Mouse (Mus musculus) E14TG2a.4 (cell line): ENCODE measurements around the gene Rgs19.

Experiments
- H3K27me3 ChIP-seq: 2 replicates; pipeline ENCODE4 v1.6.1; 2014; ENCODE audit warnings: low read length, control low read depth; ENCODE audit not compliant: insufficient read depth
- H3K36me3 ChIP-seq: 2 replicates; pipeline ENCODE4 v1.6.1; 2014; ENCODE audit warnings: low read length, control low read depth; ENCODE audit not compliant: insufficient read depth
- H3K4me1 ChIP-seq: replicated peaks from 2 replicates; pipeline ENCODE4 v1.6.1; 2014; ENCODE audit warnings: low read depth, low read length, control low read depth
- H3K4me3 ChIP-seq: replicated peaks from 2 replicates; pipeline ENCODE4 v1.5.1; 2014; ENCODE audit warnings: mild to moderate bottlenecking, low read length
- H3K9me3 ChIP-seq: 2 replicates; pipeline ENCODE4 v1.6.1; 2014; ENCODE audit warnings: low read length, control low read depth
- CTCF ChIP-seq: conservative IDR thresholded peaks from 2 replicates; pipeline ENCODE4 v1.5.1; 2014; ENCODE audit warnings: low read length
- NANOG ChIP-seq: IDR thresholded peaks from 2 replicates; pipeline ENCODE4 v1.6.1; 2014; ENCODE audit warnings: borderline replicate concordance, low read length, mixed read lengths
- POU5F1 ChIP-seq: IDR thresholded peaks from 2 replicates; pipeline ENCODE4 v1.6.1; 2014; ENCODE audit warnings: low read length, borderline replicate concordance

Gene Rgs19

GRCm38 (mm10) chr2:181653523-181653922 lies 40.3 kb downstream of the Rgs19 start:
- TF ChIP-seq NANOG (no peak), POU5F1 (no peak), CTCF (no peak)
- Histone ChIP-seq H3K9me3 (no peaks in the 10 kb centered on the region), H3K4me3 (no peak overlapping the region), H3K36me3 (peaks cover 85% of the 10 kb centered on the region), H3K4me1 (peaks cover 27% of the 10 kb centered on the region), H3K27me3 (no peaks in the 10 kb centered on the region)

DNA sequence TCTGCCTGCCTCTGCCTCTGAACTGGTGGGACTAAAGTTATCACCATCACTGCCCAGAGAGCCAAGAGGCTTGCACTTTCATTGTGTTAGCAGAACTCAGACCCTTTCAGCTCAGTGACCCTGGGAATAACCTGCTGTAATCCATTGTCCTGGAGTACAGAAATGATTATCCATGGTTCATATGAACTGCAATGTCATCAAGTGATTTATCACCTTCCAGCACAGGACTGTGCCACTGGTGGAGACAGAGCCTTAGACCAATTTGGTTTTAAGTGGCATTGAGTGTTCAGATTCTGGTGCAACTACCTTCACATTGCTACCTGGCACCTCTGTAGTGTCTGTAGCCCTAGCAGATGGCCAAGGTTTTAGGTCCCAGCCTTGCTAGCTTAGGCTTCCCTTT lies 40.7 kb downstream of the Rgs19 start:
- Histone ChIP-seq H3K4me1 (peaks cover 22% of the 10 kb centered on the region), H3K27me3 (no peaks in the 10 kb centered on the region), H3K9me3 (no peaks in the 10 kb centered on the region), H3K36me3 (peaks cover 90% of the 10 kb centered on the region), H3K4me3 (no peak overlapping the region)
- TF ChIP-seq NANOG (no peak), POU5F1 (no peak), CTCF (no peak)

DNA sequence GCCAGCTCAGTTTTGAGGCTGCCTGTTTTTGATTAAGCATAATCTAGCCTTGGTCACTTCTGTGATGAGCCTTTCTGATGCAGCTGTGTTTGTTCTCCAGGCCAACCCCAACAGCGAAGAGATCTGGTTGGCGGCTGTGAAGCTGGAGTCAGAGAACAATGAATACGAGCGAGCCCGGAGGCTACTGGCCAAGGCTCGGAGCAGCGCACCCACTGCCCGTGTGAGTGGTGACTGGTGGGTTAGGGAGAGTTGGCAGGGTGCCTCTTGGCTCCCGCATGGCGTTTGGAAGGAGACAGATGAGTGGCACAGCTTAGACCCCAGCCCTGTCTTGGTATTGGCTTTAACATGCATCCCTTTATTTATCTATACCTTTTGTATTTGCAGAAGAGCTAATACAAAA lies 44.9 kb downstream of the Rgs19 start:
- H3K4me1 ChIP-seq: peaks cover 3% of the 10 kb centered on the region; the same call in 1 of the 2 replicates
- no peaks in the 10 kb centered on the region for H3K27me3 ChIP-seq
- no peak for TF ChIP-seq CTCF
- H3K36me3 ChIP-seq: peaks cover 91% of the 10 kb centered on the region
- no peaks in the 10 kb centered on the region for H3K9me3 ChIP-seq
- H3K4me3 ChIP-seq: no peak overlapping the region

- Histone ChIP-seq H3K4me1 (peaks cover 3% of the 10 kb centered on the region; the same call in 1 of the 2 replicates), H3K27me3 (no peaks in the 10 kb centered on the region), H3K36me3 (peaks cover 90% of the 10 kb centered on the region), H3K4me3 (no peak overlapping the region), H3K9me3 (no peaks in the 10 kb centered on the region)
- no peak for TF ChIP-seq NANOG
- no peak for TF ChIP-seq POU5F1
- TF ChIP-seq CTCF: no peak
Measured at GRCm38 (mm10) chr2:181646626-181647472, 46.9 kb downstream of the Rgs19 start.

GRCm38 (mm10) chr2:181645666-181646065 lies 48.1 kb downstream of the Rgs19 start:
- TF ChIP-seq NANOG (no peak), CTCF (no peak), POU5F1 (no peak)
- Histone ChIP-seq H3K9me3 (no peaks in the 10 kb centered on the region), H3K36me3 (peaks cover 92% of the 10 kb centered on the region), H3K27me3 (no peaks in the 10 kb centered on the region), H3K4me3 (no peak overlapping the region), H3K4me1 (peaks cover 3% of the 10 kb centered on the region; the same call in 1 of the 2 replicates)

DNA sequence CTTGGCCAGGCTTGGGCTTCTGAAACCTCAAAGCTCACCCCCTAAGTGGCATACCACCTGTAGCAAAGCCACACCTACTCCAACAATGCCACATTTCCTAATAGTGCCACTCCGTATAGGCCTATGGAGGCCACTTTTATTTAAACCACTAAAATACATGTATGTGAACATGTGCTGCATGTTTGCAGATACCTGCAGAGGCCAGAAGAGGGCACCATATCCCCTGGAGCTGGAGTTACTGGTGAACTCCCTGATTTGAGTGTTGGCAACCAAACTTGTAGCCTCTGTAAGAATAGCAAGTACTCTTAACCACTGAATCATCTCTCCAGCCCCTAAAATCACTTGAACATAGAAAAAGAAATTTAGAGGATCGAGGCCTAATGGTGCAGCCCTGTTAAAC lies 49.4 kb downstream of the Rgs19 start:
- H3K9me3 ChIP-seq: no peaks in the 10 kb centered on the region
- H3K4me3 ChIP-seq: no peak overlapping the region
- H3K36me3 ChIP-seq: peaks cover 92% of the 10 kb centered on the region
- TF ChIP-seq CTCF (peak; percentile 88), NANOG (no peak), POU5F1 (no peak)
- peaks cover 3% of the 10 kb centered on the region; the same call in 1 of the 2 replicates for H3K4me1 ChIP-seq
- H3K27me3 ChIP-seq: no peaks in the 10 kb centered on the region
